Mouse (Mus musculus) adrenal gland, postnatal 14 days (tissue): ENCODE measurements around the gene Apol8. TPM values are rescaled to one million over a fixed set of nuclear protein-coding genes. Genes with fewer than 3 reads are reported as not detected.

Experiments
- DNase-seq: peaks from one replicate; pipeline ENCODE4 v3.0.0; 2021; ENCODE audit warnings: mixed read lengths
- total RNA-seq: library from RNA; stranded (reverse); gene quantifications from 2 replicates; pipeline ENCODE4 v1.2.3, GENCODE M21; 2021

The Apol8 gene
- total RNA-seq, 1 experiment from 2014 or later, result 1.7 TPM

GRCm38 (mm10) chr15:77785807-77786206 lies 29.0 kb upstream of the Apol8 start:
- no peak for DNase-seq

GRCm38 (mm10) chr15:77784039-77784824 lies 27.4 kb upstream of the Apol8 start:
- DNase-seq, result no peak

DNA sequence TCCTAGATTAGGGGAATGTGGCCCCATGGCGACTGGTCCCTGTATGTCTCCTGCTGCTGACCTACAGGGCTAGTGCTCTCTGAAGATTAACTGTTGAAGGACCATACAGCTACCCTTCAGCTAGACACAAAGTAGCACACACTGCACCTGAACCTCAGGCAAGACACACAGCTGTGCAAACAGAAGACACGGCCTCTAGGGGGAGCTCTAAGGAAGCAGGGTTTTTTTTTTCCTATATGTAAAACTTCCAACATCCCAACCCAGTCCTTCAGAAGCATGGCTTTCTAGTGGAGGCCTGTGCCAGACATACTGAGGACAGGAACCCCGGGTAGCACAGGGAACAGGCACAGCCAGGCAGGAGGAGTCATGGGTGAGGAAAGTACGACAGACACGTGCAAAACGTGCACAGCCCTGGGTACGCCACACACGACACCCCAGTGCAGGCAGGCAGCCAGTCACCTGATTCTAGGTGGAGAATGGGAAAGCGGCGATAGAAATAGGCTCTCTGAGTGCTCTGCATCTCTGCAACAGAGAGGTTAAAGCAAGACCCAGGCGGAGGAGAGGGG lies 25.7 kb upstream of the Apol8 start:
- DNase-seq, result peak; percentile 67

GRCm38 (mm10) chr15:77775186-77775963 lies 18.6 kb upstream of the Apol8 start:
- DNase-seq, result peak; percentile 91

DNA sequence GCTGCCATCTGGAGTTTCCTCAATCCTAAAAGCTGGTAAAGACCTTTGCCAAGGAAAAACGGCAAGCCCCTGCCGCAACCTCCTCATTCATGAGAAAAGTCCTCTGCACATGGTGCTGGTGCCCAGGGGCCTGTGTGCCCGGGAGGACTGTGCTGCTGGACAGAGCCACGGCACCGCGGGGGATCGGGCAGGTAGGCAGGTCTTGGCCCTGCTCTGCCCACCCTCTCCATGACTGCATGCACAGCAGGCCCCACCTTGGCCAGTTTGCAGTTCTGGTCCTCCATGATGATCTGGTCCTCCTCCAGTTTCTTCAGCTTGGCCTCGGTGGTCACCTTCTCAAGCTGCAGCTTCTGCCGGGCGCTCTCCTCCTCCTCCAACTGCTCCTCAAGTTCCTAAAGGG lies 17.5 kb upstream of the Apol8 start:
- no peak for DNase-seq

- DNase-seq, result no peak
Measured at GRCm38 (mm10) chr15:77773099-77773915, 16.5 kb upstream of the Apol8 start.

DNA sequence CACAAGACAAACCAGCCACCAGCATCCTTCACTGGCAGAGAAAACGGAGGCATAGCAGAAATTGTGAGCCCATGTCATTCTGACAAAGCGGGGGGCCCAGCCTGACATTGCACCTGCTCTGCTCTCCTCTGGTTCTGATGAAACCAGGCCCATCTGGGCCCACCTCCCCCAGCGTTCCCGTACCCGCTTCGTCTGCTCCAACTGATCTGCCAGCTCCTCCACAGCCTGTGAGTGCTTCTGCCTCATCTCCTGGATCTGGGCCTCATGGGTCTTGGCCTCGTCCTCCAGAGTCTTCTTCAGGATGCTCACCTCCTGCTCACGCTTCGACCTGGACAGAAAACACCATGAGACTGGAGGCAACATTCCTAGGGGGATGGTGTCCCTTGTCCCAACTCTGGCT lies 14.1 kb upstream of the Apol8 start:
- DNase-seq, result no peak

- no peak for DNase-seq
Measured at GRCm38 (mm10) chr15:77770341-77770740, 13.5 kb upstream of the Apol8 start.

DNA sequence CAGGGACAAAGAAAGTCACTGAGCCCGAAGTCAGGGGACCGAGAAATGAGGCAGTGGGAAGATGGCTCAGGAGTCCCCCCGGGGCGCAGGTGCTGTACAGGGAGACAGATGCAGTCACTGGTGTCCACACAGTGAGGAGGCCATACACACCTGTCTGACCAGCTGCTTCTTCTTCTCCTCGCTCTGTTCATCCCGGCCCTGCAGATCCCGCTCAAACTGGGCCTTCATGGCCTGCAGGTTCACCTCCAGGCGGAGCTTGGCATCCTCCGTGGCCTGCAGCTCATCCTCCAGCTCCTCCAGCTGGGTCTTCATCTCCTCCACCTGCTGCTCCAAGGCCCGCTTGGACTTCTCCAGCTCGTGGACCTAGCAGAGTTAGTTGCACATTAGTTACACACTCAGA lies 10.2 kb upstream of the Apol8 start:
- no peak for DNase-seq

DNA sequence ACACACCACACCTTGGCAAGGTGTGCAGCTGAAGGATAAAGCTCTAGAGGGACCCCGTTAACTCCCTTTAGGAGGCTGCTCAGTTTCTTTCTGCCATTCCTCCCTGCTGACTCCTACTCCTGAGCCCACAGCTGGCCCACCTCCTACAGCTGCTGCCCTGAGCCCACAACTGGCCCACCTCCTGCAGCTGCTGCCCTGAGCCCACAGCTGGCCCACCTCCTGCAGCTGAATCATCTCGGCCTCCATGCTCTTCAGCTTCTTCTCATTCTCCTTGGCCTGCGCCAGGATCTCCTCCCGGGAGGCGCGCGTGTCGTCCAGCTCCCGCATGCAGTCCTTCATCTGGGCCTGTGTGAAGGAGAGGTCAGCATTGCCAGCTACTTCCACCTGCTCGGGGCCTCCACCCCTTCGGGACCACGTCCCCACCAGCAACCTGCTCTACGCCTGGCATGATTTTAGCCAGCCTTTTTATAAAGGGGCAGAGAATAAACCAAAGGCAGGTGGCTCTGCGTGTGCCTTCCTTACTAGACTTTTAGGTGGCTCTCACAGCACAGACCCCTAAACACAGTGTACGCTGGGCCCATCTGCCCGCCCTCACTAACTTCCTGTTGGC lies 8.8 kb upstream of the Apol8 start:
- no peak for DNase-seq

- peak; percentile 71 for DNase-seq
Measured at GRCm38 (mm10) chr15:77764391-77765006, 7.7 kb upstream of the Apol8 start.

DNA sequence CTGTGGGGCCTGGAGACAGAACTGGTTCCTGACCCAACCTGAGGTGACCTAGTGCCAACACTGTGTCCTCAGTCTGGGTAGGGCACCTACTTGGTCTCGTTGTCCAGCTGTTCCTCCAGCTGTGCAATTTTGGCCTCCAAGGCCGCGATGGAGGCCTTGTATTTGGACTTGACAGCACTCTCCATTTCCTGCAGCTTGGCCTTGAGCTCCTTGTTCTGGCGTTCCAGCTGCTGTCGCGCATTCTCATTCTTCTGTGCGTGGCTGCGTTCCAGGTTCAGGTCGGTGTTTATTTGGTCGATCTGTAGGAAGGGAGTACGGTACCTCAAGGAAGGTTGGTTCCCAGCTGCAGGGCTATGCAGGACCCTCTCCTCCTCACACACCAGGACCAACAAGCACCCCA lies 6.9 kb upstream of the Apol8 start:
- DNase-seq, result peak; percentile 61

DNA sequence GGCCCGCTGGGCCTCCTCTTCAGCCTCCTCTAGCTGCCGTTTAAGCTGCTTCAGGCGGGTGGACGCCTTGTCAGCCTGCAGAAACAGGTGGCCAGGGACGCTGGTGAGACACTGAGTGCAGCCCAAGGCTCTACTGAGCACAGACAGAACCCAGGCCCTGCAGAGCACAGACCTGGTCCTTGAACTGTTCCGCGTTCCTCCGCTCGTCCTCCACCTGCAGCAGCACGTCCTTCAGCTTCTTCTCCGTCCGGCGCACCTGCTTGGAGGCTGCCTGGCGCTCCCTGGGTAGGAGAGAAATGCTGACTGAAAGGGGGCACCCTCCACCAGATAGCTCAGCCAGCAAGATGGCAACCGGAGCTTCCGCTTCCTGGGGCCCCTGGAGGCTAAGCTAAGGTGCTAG lies 6.2 kb upstream of the Apol8 start:
- DNase-seq, result no peak

DNA sequence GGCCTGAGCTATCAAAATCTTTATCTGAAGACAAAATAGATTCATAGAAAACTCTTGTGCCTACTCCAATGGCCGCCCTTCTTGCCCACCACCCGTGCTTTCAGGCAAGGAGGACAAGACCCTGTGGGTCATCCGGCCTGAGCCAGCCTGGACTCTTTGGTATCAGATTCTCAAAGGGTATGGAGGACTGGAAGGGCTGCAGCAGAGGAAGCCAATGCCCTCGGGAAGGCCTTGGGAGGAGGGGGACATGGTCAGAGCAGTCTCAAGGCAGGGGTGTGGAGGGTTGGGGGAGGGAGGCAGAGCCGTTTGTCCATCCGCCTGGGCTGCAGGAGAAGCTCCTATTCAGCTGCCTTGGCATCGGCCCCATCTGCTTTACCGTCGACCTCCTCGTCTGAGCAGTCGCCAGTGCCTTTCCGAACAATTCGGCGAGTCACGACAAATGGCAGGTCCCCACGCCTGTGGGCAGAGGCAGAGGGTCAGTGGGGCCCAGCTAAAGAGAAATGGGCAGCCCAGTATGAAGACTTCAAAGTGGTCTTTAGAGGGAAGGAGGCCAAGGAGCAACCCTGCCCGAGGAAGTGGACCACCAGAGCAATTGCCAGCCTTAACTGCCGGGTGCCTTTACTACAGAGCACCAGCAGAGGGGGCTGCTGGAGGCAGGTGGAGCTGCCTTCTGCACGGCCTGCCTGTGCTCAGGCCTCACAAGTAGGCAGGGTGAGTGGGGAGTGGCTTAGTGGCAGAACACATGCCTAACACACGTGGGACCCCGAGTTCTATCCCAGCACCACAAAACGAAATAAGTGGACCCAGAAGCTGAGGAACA lies 5.0 kb upstream of the Apol8 start:
- peak; percentile 81 for DNase-seq

DNA sequence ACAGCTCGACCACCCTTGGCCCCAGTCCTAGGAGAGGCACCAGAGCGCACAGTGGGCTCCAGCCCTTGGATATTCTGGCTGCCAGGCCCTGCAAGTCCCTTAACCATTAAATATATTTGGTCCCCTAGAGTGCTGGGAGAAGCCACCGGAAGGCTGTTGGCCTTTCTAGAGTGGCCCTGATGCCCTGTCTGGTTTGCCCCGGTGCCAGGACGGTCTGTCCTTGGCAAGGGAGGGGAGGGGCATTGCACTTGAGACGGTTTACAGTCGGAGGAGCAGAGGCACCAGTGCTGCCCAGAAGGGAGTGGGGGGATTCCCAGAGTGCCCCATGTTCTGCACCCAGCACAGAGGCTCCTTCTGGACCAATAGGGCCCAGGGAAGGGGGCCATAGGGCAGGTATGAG lies 4.3 kb upstream of the Apol8 start:
- peak; percentile 85 for DNase-seq

- no peak for DNase-seq
Measured at GRCm38 (mm10) chr15:77760037-77760436, 3.2 kb upstream of the Apol8 start.

GRCm38 (mm10) chr15:77757586-77758226 lies 903 bp upstream of the Apol8 start:
- DNase-seq, result no peak

- DNase-seq, result no peak
Measured at GRCm38 (mm10) chr15:77756081-77756480, 722 bp downstream of the Apol8 start.

DNA sequence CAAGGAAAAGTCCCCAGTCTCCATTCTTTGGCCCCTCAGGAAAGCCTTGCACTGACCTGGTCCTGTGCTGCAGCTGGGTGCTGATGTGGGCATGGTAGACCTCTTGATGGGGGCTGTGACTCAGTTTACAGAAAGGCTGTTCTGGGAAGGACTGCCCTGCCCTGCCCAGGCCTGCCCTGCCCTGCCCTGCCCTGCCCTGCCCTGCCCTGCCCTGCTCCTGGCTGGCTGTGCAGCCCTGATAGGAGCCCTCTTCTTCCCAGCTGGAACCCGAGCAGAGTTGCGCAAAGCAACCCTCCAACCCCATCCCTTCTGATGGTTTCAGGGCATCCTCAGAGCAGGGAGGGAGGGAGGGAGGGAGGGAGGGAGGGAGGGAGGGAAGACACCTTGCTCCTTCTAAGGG lies 1.7 kb downstream of the Apol8 start:
- no peak for DNase-seq

DNA sequence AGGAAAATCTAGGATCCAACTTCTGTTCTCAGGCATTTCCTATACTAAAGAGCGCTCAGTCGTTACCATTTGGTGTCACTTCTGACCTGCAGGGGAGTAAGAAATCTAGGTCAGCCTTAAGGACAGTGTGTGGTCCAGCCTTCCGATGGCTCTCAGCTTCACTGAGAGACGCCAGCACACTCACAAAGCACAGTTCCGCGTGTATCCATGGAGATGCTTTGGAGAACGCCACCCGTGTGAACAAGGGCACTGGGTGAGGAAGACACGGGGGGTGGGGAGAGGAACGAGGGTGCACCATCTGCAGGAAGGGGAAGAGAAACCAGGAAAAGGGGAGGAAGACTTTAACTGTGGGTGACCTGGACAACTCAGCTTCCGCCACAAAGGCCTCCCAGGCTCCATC lies 4.4 kb downstream of the Apol8 start:
- DNase-seq, result no peak
